Mouse (Mus musculus): ENCODE results near the gene Gm21961. TPM values are rescaled to one million over a fixed set of nuclear protein-coding genes. Genes with fewer than 3 reads are reported as not detected.
"Not testable (repeated sequence)": the region's sequence is repeated elsewhere in the genome, so short reads cannot be mapped to it uniquely, and the experiment has no call there.

The Gm21961 gene
- polyA plus RNA-seq (2012; rRNA removed) = not detected in 2 replicates

DNA sequence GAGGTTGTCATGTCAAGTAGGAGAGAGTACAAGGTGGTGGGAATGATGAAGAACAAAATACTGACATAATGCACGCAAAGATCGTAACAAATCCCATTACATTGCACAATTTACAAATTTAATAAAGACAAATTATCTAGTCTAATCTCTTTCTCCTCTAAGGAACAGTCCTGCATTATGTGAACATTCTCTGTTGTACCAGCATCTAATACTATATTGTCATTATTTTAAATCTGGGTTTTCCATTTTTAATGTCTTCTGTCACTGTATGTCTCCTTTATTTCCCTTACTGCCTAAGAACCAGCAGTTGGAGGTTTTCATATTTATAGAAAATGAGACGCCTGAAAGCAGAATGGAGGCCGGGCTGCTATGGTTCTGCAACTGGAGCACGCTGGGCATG, at the start of gene Gm21961:
Gm21961 (minus strand) TSS at position 101 of the 400 bp plus-strand sequence.
- 93% methylated on average over 5 of the region's 5 CpGs for WGBS
- DNase-seq (ENCODE audit: low read depth, low spot score) = no peak

DNA sequence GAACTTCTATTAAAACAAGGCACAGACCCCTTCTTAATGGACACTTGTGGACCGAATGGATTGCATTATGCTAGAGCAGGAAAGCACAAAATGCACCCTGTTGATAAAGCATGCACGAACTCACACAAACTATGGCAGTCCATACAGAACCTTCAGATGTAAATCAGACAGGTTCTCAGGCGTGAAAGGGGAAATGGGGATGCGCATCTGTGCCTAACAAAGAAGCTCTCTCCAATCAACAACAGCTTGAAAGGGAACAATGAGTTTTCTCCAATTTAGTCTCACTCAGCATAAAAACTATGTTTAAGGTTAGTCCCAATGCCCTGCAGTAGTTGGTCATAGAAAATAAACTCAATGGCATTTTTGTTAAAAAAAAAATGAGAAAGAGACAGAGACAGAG, 27.3 kb upstream of the Gm21961 start:
- no peak for DNase-seq (ENCODE audit: low read depth, low spot score)
- 74% methylated on average over 4 of the region's 4 CpGs for whole genome bisulfite sequencing

DNA sequence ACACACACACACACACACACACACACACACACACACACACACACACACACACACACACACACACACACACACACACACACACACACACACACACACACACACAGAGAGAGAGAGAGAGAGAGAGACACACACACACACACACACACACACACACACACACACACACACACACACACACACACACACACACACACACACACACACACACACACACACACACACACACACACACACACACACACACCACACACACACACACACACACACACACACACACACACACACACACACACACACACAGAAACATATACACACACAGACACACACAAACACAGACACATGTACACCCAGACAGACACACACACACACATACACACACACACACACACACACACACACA, 24.5 kb upstream of the Gm21961 start:
- DNase-seq (ENCODE audit: low read depth, low spot score) = not testable (repeated sequence)

DNA sequence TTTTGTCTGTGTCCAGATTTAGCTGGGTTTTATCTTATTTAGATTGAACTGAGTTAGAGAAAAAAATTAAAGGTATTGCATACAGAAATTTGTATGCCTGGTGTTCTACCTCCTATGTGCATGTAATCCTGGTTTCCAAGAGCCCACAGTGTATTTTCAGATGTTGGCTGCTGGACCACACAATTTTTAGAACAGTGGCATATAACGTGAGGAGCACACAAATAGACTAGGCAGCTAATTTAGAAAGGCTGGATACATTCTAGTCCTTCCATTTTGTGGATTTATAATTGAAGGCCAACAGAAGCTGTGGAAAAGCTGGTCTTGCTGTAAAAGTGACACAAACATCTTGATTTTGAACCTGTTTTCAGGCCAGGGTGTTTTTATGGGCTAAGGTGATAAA, 3.3 kb upstream of the Gm21961 start:
- 61% methylated on average over 1 of the region's 1 CpGs for WGBS
- no peak for DNase-seq (ENCODE audit: low read depth, low spot score)

DNA sequence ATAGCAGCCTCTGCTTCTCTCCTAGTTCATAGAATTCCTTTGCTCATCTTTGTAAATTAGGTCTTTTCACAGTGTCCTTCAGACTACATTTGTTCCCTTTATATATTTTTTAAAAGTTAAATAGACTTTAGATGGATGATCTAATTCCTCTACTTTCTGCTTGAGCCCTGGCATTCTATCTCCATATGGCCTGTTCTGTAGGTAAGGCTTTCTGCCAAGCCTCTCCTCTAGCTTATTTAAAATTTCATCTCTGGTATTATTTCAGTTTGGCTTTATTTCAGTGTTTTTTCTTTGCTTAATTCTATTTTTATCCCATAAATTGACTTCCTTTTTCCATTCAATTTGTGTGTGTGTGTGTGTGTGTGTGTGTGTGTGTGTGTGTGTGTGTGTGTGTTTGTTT, 8.5 kb downstream of the Gm21961 start:
- no peak for DNase-seq (ENCODE audit: low read depth, low spot score)

DNA sequence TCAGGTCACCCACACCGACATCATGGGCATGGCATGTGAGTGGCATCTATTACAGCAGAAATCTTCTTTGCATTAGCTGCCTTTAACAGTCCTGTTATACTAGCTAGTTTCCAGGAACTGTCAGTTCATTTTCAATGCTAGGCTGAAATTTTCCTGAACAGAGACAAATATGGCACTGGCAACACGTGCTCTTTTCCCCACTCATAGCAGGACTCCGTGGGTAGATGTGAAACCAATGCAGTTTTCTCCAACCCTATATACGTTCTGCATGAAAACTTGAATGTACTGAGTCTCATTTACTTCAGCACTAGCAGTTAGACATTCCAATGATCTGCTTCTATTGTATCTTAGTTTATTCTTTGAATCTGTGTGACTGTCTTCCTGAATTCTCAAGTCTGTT, 20.2 kb downstream of the Gm21961 start:
- 80% methylated on average over 4 of the region's 4 CpGs for WGBS
- no peak for DNase-seq (ENCODE audit: low read depth, low spot score)

DNA sequence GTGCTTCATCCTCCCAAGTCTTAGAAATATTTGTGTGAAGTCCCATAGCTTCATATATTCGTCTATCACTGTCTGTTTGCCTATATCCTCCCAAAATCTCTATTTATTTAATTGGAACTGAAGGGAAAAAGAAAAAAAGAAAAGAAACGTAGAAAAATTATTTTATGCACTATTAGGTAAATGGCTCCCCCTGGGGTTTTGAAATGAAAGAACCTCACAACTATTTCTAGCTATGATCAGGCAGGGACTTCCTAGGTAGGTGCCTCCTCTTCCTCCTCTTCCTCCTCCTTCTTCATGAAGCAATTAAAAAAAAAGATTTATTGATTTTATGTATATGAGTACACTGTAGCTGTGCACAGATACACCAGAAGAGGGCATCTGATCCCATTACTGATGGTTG, 34.7 kb downstream of the Gm21961 start:
- DNase-seq (ENCODE audit: low read depth, low spot score) = no peak
- WGBS = 50% methylated on average over 2 of the region's 2 CpGs

DNA sequence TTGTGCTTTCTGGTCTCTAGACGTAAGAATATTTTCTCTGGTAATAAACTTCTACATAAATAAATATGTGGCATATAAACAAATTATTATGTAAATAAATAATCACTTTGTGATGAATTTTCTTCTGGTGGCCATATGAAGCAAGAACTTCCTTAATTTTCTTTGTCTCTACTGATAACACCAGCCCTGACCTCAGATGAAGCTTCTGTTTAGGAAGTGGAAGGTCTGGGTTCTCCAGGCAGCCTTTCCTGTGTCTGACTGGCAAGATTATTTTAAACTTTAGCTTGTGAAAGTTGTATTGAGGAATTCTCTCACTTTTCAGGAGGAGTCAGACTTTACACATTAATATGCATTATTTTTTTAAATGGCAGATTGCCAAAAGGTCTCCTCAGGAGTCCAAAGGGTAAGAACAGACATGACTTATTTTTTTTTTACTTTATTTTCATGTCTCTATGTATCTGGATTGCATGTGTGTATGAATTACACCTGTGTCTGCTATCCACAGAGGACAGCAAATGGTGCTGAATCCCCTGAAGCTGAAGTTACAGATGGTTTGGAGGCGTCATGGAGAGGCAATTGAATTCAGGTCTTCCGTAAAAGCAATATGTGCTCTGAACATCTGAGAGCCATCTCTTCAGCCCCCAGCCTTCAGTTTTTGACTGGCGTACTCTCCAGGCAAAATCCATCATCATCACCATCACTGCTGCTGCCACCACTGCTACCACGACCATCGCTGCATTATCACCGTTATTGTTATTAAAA, 38.5 kb downstream of the Gm21961 start:
- DNase-seq (ENCODE audit: low read depth, low spot score) = no peak
- WGBS = 87% methylated on average over 7 of the region's 7 CpGs

Other genes with a start within 250 kb of the Gm21961 start
- gene Gm21798, start 197.2 kb downstream of the Gm21961 start, polyA plus RNA-seq (2012; rRNA removed) = not detected in 2 replicates